Mouse (Mus musculus): Measurements from ENCODE around the gene Rbm20. TPM values are rescaled to one million over a fixed set of nuclear protein-coding genes. Genes with fewer than 3 reads are reported as not detected.

Rbm20 gene
- polyA plus RNA-seq, 1 experiment from 2014 or later: 0.95 TPM

DNA sequence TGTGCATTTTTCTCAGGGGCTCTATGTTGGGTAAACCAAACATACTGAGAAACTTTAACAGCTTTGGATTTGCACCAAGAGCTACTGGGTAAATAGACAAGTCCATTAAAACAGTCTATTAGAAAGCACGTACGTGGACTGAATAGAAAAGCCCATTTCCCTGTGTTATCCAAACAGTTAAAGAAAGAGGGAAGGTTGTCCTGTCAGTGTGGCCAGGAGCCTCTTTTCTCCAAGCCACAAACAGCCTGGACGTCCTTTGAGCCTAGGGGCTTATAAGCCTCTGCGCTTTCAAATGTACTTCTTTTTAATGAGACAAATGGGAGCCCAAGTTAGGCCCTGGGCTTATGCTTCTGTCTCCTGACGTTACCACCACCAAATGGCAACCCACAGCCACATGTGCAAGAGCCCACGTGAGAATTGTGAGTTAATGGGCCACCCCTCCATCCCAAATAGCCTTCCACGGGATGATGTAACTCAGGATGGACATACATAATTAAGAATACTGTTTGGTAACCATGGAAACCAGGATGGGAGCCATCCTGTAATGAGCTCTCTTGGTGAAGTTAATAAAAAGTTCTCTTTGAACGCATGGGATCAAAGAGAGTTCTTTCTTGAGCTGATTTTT, 156.8 kb downstream of the Rbm20 start:
- Histone ChIP-seq H3K4me1 (ENCODE audit: control insufficient read depth, insufficient read depth, low read length) (peaks cover 12% of the 10 kb centered on the region; the same call in 1 of the 2 replicates), H3K4me2 (replicated peaks; ENCODE audit: low read depth, low read length) (no peak overlapping the region), H3K9me3 (ENCODE audit: control insufficient read depth, low read depth, low read length) (no peaks in the 10 kb centered on the region), H3K36me3 (ENCODE audit: control insufficient read depth, insufficient read depth, low read length) (no peaks in the 10 kb centered on the region), H3K4me3 (ENCODE audit: low read depth, low read length) (no peak overlapping the region), H3K27ac (ENCODE audit: low read length) (no peak overlapping the region), H3K27me3 (ENCODE audit: control insufficient read depth, insufficient read depth, low read length) (no peaks in the 10 kb centered on the region), H3K9ac (replicated peaks; ENCODE audit: low read depth, low read length) (no peak overlapping the region)
- no peak for ATAC-seq (ENCODE audit: insufficient number of reproducible peaks, insufficient read depth, low FRiP score, low read depth)
- WGBS: 58% methylated on average over 8 of the region's 8 CpGs

GRCm38 (mm10) chr19:53836569-53837454, 159.7 kb downstream of the Rbm20 start:
- WGBS: 53% methylated on average over 6 of the region's 6 CpGs
- Histone ChIP-seq H3K36me3 (ENCODE audit: control insufficient read depth, insufficient read depth, low read length) (no peaks in the 10 kb centered on the region), H3K9ac (replicated peaks; ENCODE audit: low read depth, low read length) (no peak overlapping the region), H3K4me1 (ENCODE audit: control insufficient read depth, insufficient read depth, low read length) (0 out of 2 replicates have a peak, but pooled peaks cover 3% of the 10 kb centered on the region), H3K4me3 (ENCODE audit: low read depth, low read length) (no peak overlapping the region), H3K9me3 (ENCODE audit: control insufficient read depth, low read depth, low read length) (no peaks in the 10 kb centered on the region), H3K27me3 (ENCODE audit: control insufficient read depth, insufficient read depth, low read length) (no peaks in the 10 kb centered on the region), H3K27ac (ENCODE audit: low read length) (no peak overlapping the region), H3K4me2 (replicated peaks; ENCODE audit: low read depth, low read length) (no peak overlapping the region)
- ATAC-seq (ENCODE audit: insufficient number of reproducible peaks, insufficient read depth, low FRiP score, low read depth): no peak

DNA sequence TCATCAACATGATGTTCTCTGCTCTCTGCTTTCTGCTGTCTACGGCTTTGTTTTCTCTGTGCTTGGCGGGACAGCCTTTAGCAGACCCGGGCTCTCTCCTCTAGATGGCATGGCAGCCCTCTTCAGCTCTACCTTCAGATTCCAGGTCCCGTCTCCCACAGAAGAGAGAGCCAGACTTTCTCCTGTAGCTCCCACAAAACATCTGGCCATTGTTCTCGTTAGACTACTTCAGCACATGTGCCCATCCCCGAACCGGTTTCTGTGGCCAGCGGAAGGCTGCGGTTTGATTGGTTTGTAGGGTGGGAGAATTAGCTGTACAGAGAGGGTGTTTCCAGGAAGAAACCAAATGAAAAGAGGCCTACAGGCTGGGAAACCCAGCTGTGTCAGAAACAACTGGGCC, 161.7 kb downstream of the Rbm20 start:
- Histone ChIP-seq H3K27ac (ENCODE audit: low read length) (no peak overlapping the region), H3K27me3 (ENCODE audit: control insufficient read depth, insufficient read depth, low read length) (no peaks in the 10 kb centered on the region), H3K4me2 (replicated peaks; ENCODE audit: low read depth, low read length) (no peak overlapping the region), H3K36me3 (ENCODE audit: control insufficient read depth, insufficient read depth, low read length) (no peaks in the 10 kb centered on the region), H3K4me1 (ENCODE audit: control insufficient read depth, insufficient read depth, low read length) (no peaks in the 10 kb centered on the region), H3K9ac (replicated peaks; ENCODE audit: low read depth, low read length) (no peak overlapping the region), H3K4me3 (ENCODE audit: low read depth, low read length) (no peak overlapping the region), H3K9me3 (ENCODE audit: control insufficient read depth, low read depth, low read length) (no peaks in the 10 kb centered on the region)
- 54% methylated on average over 9 of the region's 9 CpGs for WGBS
- ATAC-seq (ENCODE audit: insufficient number of reproducible peaks, insufficient read depth, low FRiP score, low read depth): no peak

GRCm38 (mm10) chr19:53839837-53840236, 162.7 kb downstream of the Rbm20 start:
- WGBS: 65% methylated on average over 6 of the region's 6 CpGs
- no peak overlapping the region for H3K4me2 ChIP-seq (replicated peaks; ENCODE audit: low read depth, low read length)
- H3K27me3 ChIP-seq (ENCODE audit: control insufficient read depth, insufficient read depth, low read length): no peaks in the 10 kb centered on the region
- no peak overlapping the region for H3K4me3 ChIP-seq (ENCODE audit: low read depth, low read length)
- no peak overlapping the region for H3K27ac ChIP-seq (ENCODE audit: low read length)
- no peaks in the 10 kb centered on the region for H3K4me1 ChIP-seq (ENCODE audit: control insufficient read depth, insufficient read depth, low read length)
- no peaks in the 10 kb centered on the region for H3K36me3 ChIP-seq (ENCODE audit: control insufficient read depth, insufficient read depth, low read length)
- no peaks in the 10 kb centered on the region for H3K9me3 ChIP-seq (ENCODE audit: control insufficient read depth, low read depth, low read length)
- no peak for ATAC-seq (ENCODE audit: insufficient number of reproducible peaks, insufficient read depth, low FRiP score, low read depth)
- no peak overlapping the region for H3K9ac ChIP-seq (replicated peaks; ENCODE audit: low read depth, low read length)

DNA sequence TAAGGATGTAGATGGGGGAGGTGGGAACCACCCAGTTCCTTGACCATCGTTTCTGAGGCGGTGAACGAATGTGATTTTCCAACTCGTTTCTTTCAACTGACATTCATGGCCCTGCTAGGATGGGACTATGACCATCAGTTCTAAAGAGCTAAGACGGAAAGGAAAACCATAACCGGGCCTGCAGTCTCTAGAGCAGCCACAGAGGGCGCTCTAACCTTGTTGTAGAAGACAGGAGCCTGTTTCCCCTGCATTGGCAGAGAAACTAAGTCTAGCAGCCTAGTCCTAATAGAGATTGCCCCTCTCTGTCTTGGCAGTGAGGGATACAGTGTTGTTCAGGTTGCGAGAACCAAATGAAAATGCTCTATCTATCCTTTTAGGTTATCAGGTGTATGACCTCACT, 164.8 kb downstream of the Rbm20 start:
- ATAC-seq (ENCODE audit: insufficient number of reproducible peaks, insufficient read depth, low FRiP score, low read depth): no peak
- Histone ChIP-seq H3K9ac (replicated peaks; ENCODE audit: low read depth, low read length) (no peak overlapping the region), H3K27me3 (ENCODE audit: control insufficient read depth, insufficient read depth, low read length) (no peaks in the 10 kb centered on the region), H3K4me3 (ENCODE audit: low read depth, low read length) (no peak overlapping the region), H3K4me1 (ENCODE audit: control insufficient read depth, insufficient read depth, low read length) (no peaks in the 10 kb centered on the region), H3K27ac (ENCODE audit: low read length) (no peak overlapping the region), H3K36me3 (ENCODE audit: control insufficient read depth, insufficient read depth, low read length) (no peaks in the 10 kb centered on the region), H3K4me2 (replicated peaks; ENCODE audit: low read depth, low read length) (no peak overlapping the region), H3K9me3 (ENCODE audit: control insufficient read depth, low read depth, low read length) (no peaks in the 10 kb centered on the region)
- 69% methylated on average over 8 of the region's 8 CpGs for WGBS

DNA sequence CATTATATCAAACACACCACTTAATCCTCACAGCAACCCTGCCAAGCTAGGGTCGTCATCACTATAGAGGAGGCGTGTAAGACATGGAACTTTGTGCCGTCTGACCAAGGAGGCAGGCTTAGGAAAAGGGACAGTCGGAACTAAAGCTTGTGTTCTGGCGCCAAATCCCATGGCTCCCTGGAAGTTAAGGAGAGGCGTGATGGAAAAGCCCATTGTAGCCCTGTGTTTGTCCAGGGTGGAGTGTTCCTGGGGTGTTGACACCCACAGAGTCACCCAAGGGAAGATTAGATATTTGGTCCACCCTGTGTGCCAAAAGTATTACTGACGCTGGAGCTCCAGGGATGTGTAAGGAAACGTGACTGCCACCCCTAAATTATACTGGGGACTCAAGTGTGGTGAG, 166.9 kb downstream of the Rbm20 start:
- Histone ChIP-seq H3K9me3 (ENCODE audit: control insufficient read depth, low read depth, low read length) (no peaks in the 10 kb centered on the region), H3K36me3 (ENCODE audit: control insufficient read depth, insufficient read depth, low read length) (no peaks in the 10 kb centered on the region), H3K4me2 (replicated peaks; ENCODE audit: low read depth, low read length) (no peak overlapping the region), H3K9ac (replicated peaks; ENCODE audit: low read depth, low read length) (no peak overlapping the region), H3K4me1 (ENCODE audit: control insufficient read depth, insufficient read depth, low read length) (peaks cover 3% of the 10 kb centered on the region; the same call in 1 of the 2 replicates), H3K27ac (ENCODE audit: low read length) (no peak overlapping the region), H3K4me3 (ENCODE audit: low read depth, low read length) (no peak overlapping the region), H3K27me3 (ENCODE audit: control insufficient read depth, insufficient read depth, low read length) (no peaks in the 10 kb centered on the region)
- no peak for ATAC-seq (ENCODE audit: insufficient number of reproducible peaks, insufficient read depth, low FRiP score, low read depth)
- 79% methylated on average over 8 of the region's 8 CpGs for WGBS

DNA sequence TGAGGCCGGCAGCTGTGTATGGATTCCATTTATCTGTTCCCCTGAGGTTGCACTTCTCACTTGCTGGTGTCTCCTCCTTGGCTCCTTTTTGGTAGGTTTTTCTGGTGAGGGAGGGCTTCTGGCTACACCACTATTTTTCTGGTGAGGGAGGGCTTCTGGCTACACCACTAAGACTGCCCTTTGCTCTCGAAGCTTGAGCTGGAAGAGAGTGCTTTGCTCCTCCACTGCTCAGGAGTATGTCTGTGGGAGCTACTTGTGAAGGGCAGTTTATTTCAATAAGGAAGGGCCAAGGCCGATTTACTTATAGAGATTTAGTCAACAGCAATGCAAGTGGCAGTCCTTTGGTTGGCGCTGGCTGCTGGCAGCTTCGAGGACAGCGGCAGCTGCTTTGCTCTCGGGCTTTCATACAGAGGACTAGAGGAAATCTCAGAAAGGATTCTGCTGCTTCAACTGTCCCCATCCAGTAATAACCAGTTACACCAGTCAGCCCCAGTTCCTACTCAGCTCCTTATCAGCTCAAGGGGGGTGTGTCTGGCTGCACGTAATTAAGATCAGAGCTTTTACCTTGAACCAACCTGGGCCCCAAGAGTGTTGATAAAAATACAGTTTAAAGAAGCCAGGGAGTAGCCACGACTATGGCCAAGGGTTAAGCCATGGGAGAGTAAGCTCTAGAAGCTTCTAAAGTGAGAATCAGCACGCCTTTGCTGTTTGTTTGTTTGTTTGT, 171.3 kb downstream of the Rbm20 start:
- peaks cover 18% of the 10 kb centered on the region for H3K4me1 ChIP-seq (ENCODE audit: control insufficient read depth, insufficient read depth, low read length)
- no peak overlapping the region for H3K4me3 ChIP-seq (ENCODE audit: low read depth, low read length)
- H3K9me3 ChIP-seq (ENCODE audit: control insufficient read depth, low read depth, low read length): no peaks in the 10 kb centered on the region
- H3K27ac ChIP-seq (ENCODE audit: low read length): 0 out of 2 replicates have a peak overlapping the region, but pooled peaks have one; percentile 28
- ATAC-seq (ENCODE audit: insufficient number of reproducible peaks, insufficient read depth, low FRiP score, low read depth): no peak
- no peaks in the 10 kb centered on the region for H3K27me3 ChIP-seq (ENCODE audit: control insufficient read depth, insufficient read depth, low read length)
- WGBS: 73% methylated on average over 10 of the region's 10 CpGs
- H3K9ac ChIP-seq (replicated peaks; ENCODE audit: low read depth, low read length): no peak overlapping the region
- H3K4me2 ChIP-seq (replicated peaks; ENCODE audit: low read depth, low read length): no peak overlapping the region
- H3K36me3 ChIP-seq (ENCODE audit: control insufficient read depth, insufficient read depth, low read length): no peaks in the 10 kb centered on the region

GRCm38 (mm10) chr19:53850166-53850922, 173.2 kb downstream of the Rbm20 start:
- 0 out of 2 replicates have a peak overlapping the region, but pooled peaks have one; percentile 7 for H3K4me2 ChIP-seq (replicated peaks; ENCODE audit: low read depth, low read length)
- H3K4me1 ChIP-seq (ENCODE audit: control insufficient read depth, insufficient read depth, low read length): peaks cover 21% of the 10 kb centered on the region
- no peaks in the 10 kb centered on the region for H3K9me3 ChIP-seq (ENCODE audit: control insufficient read depth, low read depth, low read length)
- no peaks in the 10 kb centered on the region for H3K36me3 ChIP-seq (ENCODE audit: control insufficient read depth, insufficient read depth, low read length)
- H3K27ac ChIP-seq (ENCODE audit: low read length): peak overlapping the region; percentile 27; the same call in 1 of the 2 replicates
- no peak overlapping the region for H3K9ac ChIP-seq (replicated peaks; ENCODE audit: low read depth, low read length)
- ATAC-seq (ENCODE audit: insufficient number of reproducible peaks, insufficient read depth, low FRiP score, low read depth): no peak
- no peaks in the 10 kb centered on the region for H3K27me3 ChIP-seq (ENCODE audit: control insufficient read depth, insufficient read depth, low read length)
- 47% methylated on average over 18 of the region's 18 CpGs for WGBS
- H3K4me3 ChIP-seq (ENCODE audit: low read depth, low read length): no peak overlapping the region
